Mouse (Mus musculus): Measurements from ENCODE around the gene Phlpp1. TPM values are rescaled to one million over a fixed set of nuclear protein-coding genes. Genes with fewer than 3 reads are reported as not detected.
A peak's percentile ranks its signal among the peaks of the same experiment; 100 is the strongest.

The Phlpp1 gene
- 2.6 and 3.2 TPM in 2 replicates for polyA plus RNA-seq (2011; ENCODE audit: insufficient read depth, insufficient read length, low replicate concordance, missing spikeins)

DNA sequence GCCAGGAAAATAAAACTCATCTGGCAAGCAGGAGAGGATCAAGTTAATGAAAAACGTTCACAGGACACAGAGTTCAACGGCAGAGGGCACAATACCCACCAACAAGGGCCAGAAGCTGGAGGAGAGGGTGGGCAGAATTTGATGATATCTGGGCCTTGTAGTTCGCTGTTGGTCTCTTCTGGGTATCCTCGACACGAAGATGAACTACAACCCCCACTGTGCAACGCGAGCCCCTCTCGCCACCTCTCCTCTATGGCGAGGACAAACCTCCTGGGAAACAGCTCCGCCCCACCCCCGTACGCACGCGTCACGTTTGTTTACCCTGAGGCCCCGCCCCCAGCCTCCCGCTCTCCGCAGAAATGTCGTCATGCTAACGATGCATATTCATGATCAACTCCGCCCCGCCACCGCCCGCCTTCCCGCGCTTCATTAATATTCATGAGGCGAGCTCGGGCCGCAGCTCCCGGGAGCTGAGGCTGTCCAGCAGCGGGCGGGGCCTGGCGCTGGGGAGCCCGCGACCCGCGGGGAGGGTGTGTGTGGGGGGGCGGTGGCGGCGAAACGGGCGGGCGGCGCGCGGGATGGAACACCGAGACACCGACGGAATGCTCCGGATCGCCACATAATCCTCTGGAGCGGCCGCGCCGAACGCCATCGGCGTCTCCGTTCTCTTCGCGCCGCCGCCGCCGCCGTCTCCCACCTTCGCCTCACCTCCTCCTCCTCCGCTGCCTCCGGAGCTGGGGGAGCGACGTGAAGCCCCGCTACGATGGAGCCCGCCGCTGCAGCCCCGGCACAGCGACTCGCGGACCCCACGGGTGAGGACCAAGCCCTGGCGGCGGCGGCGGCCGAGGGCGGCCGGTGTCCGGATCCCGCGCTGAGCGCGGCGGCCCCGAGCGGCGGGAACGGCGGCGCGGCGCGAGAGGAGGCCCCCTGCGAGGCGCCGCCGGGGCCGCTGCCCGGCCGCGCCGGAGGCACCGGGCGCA is at the start of gene Phlpp1:
Gene Phlpp1, plus strand, starts transcription at position 512 of the 980 bp plus-strand sequence.
- 2% methylated on average over 107 of the region's 113 CpGs for WGBS
- Histone ChIP-seq H3K4me3 (replicated peaks; ENCODE audit: control insufficient read depth, low read depth, low read length) (peak within 1 kb of the TSS; percentile 73), H3K27ac (ENCODE audit: control insufficient read depth, insufficient read depth, low read depth, low read length, poor library complexity) (peak within 1 kb of the TSS; percentile 82), H3K4me1 (ENCODE audit: control insufficient read depth, insufficient read depth, low read length) (peaks cover 1% of the 10 kb centered on the region)
- peak; percentile 65 for TF ChIP-seq CTCF (IDR thresholded peaks at IDR 0.05; ENCODE audit: control insufficient read depth, insufficient read depth, low read length)
- no peak for TF ChIP-seq POLR2A (IDR thresholded peaks at IDR 0.05; ENCODE audit: borderline replicate concordance, control insufficient read depth, low read depth, low read length)

DNA sequence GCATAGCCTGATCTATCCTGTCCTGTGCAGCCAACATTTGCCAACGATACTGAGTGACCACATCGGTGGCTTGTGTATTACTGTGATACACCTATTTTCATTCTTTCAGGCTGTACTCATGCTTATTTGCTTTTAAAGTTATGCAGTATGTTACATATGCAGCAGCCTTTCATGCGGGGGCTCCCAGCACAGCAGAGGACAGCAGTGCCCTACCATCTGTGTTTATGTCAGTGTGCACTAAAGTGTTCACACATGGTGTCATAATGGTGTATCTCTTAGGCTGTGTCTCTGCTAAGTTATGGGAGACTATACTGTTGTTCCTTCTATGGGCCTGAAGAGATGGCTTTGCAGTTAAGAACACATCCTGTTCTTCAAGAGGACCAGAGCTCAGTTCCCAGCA is 45.0 kb upstream of the Phlpp1 start:
- TF ChIP-seq POLR2A (IDR thresholded peaks at IDR 0.05; ENCODE audit: borderline replicate concordance, control insufficient read depth, low read depth, low read length) (no peak), CTCF (IDR thresholded peaks at IDR 0.05; ENCODE audit: control insufficient read depth, insufficient read depth, low read length) (no peak)
- H3K27ac ChIP-seq (ENCODE audit: control insufficient read depth, insufficient read depth, low read depth, low read length, poor library complexity): no peak overlapping the region
- 91% methylated on average over 3 of the region's 3 CpGs for WGBS
- no peak overlapping the region for H3K4me3 ChIP-seq (replicated peaks; ENCODE audit: control insufficient read depth, low read depth, low read length)
- H3K4me1 ChIP-seq (ENCODE audit: control insufficient read depth, insufficient read depth, low read length): no peaks in the 10 kb centered on the region

DNA sequence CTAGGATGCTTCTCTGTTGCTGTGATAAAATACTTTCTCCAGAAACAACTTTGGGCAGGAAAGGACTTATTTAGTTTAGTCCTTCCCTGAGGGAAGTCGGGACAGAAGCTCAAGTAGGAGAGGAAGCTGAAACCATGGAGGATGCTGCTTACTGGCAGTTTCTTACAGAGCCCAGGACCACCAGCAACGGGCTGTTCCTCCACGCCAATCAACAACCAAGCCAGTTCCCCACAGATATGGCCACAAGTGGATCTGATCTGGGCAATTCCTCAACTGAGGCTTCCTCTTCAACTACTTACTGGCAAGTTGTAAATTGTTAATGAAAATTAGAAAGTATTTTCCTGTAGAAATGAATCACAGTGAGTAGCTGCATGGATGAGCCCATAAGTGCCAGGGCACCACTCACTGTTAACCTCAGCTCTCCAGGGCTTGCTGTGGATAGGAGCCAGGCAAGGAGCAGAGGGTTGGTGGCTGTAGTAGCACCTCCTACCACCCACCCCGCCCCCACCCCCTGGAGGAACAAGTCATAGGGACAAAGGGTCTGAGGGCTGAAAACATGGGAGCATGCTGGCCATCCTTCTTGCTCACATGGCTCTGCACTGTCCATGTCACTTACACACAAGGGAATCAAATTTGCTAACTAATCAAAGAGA is 39.7 kb upstream of the Phlpp1 start:
- no peak overlapping the region for H3K27ac ChIP-seq (ENCODE audit: control insufficient read depth, insufficient read depth, low read depth, low read length, poor library complexity)
- no peak for TF ChIP-seq CTCF (IDR thresholded peaks at IDR 0.05; ENCODE audit: control insufficient read depth, insufficient read depth, low read length)
- TF ChIP-seq POLR2A (IDR thresholded peaks at IDR 0.05; ENCODE audit: borderline replicate concordance, control insufficient read depth, low read depth, low read length): no peak
- no peak overlapping the region for H3K4me3 ChIP-seq (replicated peaks; ENCODE audit: control insufficient read depth, low read depth, low read length)
- 22% methylated on average over 4 of the region's 4 CpGs for WGBS
- H3K4me1 ChIP-seq (ENCODE audit: control insufficient read depth, insufficient read depth, low read length): no peaks in the 10 kb centered on the region

DNA sequence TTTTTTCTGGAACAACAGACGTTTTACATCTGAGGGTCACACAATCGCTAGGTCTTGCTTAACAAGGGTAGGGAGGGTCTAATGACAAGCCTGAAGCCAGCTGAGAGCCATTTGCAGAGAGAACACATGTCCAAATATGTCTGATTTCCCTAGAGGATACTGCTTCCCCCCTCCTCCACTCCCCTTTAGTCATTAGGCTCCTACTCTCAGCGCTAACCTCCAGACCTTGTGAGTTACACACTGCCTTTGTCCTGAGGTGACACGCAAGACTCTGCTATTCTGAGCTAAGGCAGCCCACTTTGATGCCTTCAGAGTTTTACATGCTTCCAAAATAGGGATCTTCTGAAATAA is 39.2 kb upstream of the Phlpp1 start:
- Histone ChIP-seq H3K27ac (ENCODE audit: control insufficient read depth, insufficient read depth, low read depth, low read length, poor library complexity) (no peak overlapping the region), H3K4me1 (ENCODE audit: control insufficient read depth, insufficient read depth, low read length) (no peaks in the 10 kb centered on the region), H3K4me3 (replicated peaks; ENCODE audit: control insufficient read depth, low read depth, low read length) (no peak overlapping the region)
- WGBS: 76% methylated on average over 4 of the region's 4 CpGs
- no peak for TF ChIP-seq POLR2A (IDR thresholded peaks at IDR 0.05; ENCODE audit: borderline replicate concordance, control insufficient read depth, low read depth, low read length)
- no peak for TF ChIP-seq CTCF (IDR thresholded peaks at IDR 0.05; ENCODE audit: control insufficient read depth, insufficient read depth, low read length)

DNA sequence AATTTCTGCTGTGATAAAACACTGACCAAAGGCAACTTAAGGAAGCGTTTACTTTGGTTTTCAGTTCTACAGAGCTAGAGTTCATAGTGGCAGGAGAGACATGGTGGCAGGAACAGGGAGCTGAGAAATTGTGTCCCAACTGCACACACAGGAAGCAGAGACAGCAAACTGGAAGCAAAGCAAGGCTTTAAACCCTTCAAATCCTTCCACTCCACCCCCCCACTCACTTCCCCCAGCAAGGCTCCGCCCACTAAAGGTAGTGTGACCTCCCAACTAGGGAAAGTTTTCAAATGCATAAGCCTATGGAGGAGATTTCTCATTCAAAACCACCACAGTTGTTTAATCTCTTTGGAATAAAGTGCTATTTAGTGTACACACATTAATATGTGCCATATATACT is 32.9 kb upstream of the Phlpp1 start:
- TF ChIP-seq CTCF (IDR thresholded peaks at IDR 0.05; ENCODE audit: control insufficient read depth, insufficient read depth, low read length): no peak
- no peak for TF ChIP-seq POLR2A (IDR thresholded peaks at IDR 0.05; ENCODE audit: borderline replicate concordance, control insufficient read depth, low read depth, low read length)
- Histone ChIP-seq H3K4me3 (replicated peaks; ENCODE audit: control insufficient read depth, low read depth, low read length) (no peak overlapping the region), H3K4me1 (ENCODE audit: control insufficient read depth, insufficient read depth, low read length) (no peaks in the 10 kb centered on the region; the same call in 1 of the 2 replicates), H3K27ac (ENCODE audit: control insufficient read depth, insufficient read depth, low read depth, low read length, poor library complexity) (no peak overlapping the region)
- 79% methylated on average over 2 of the region's 2 CpGs for WGBS

DNA sequence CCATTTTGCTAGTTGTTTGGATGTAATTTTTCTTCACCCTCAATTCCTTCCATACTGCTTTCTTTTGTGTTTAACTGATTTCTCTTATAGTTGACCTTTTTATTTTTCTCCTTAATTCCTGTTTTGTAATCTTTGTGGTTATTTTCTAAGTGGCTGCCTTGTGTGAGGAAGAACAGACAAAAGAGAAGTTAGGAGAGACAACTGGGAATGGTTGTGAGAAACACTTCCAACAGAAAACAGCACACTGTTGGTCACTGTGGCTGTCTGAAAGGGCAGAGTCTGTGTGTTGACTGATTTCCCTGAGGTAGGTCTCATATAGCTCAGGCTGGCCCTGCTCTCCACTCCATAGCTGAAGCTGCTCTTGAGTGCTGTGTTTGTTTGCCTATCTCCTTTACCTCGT is 32.4 kb upstream of the Phlpp1 start:
- WGBS: 33% methylated on average over 1 of the region's 1 CpGs
- H3K4me1 ChIP-seq (ENCODE audit: control insufficient read depth, insufficient read depth, low read length): no peaks in the 10 kb centered on the region; the same call in 1 of the 2 replicates
- TF ChIP-seq CTCF (IDR thresholded peaks at IDR 0.05; ENCODE audit: control insufficient read depth, insufficient read depth, low read length) (no peak), POLR2A (IDR thresholded peaks at IDR 0.05; ENCODE audit: borderline replicate concordance, control insufficient read depth, low read depth, low read length) (no peak)
- H3K4me3 ChIP-seq (replicated peaks; ENCODE audit: control insufficient read depth, low read depth, low read length): no peak overlapping the region
- no peak overlapping the region for H3K27ac ChIP-seq (ENCODE audit: control insufficient read depth, insufficient read depth, low read depth, low read length, poor library complexity)

DNA sequence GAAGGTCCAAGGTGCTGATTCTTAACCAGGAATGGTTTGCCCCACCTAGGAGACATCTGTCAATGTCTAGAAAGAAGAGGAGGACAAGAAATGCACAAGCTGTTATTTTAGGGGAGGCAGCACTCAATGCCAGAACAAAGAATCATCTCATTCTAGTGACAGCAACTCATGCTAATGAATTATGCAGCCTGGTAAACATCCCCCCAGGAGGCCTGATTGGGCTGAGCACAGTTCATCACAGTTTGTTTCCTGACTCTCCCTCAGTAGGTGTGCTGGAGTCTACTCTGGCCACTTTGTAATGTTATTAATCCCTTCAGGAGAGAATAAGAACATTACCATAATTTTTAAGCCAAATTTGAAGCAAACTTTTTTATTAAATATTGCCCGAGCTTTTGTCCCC is 29.5 kb upstream of the Phlpp1 start:
- no peaks in the 10 kb centered on the region; the same call in 1 of the 2 replicates for H3K4me1 ChIP-seq (ENCODE audit: control insufficient read depth, insufficient read depth, low read length)
- WGBS: 90% methylated on average over 1 of the region's 1 CpGs
- TF ChIP-seq POLR2A (IDR thresholded peaks at IDR 0.05; ENCODE audit: borderline replicate concordance, control insufficient read depth, low read depth, low read length) (no peak), CTCF (IDR thresholded peaks at IDR 0.05; ENCODE audit: control insufficient read depth, insufficient read depth, low read length) (no peak)
- no peak overlapping the region for H3K27ac ChIP-seq (ENCODE audit: control insufficient read depth, insufficient read depth, low read depth, low read length, poor library complexity)
- H3K4me3 ChIP-seq (replicated peaks; ENCODE audit: control insufficient read depth, low read depth, low read length): no peak overlapping the region

DNA sequence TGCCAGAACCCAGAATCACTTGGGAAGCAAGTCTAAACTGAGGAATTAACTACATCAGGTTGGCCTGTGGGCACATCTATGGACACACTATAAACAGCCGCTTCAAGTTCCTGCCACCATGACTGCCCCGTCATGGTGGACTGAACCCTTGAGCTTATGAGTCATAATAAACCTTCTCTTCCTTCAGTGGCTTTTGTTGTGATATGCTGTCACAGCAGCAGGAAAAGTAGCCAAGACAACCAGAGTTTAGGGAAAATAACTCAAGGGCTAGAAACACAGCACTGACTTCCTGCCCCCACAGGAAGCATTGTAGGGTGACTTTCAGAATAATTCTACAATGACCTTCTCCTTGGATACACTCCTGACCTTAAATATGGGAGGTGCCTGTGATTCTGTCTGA is 27.0 kb upstream of the Phlpp1 start:
- WGBS: 82% methylated on average over 2 of the region's 2 CpGs
- H3K4me3 ChIP-seq (replicated peaks; ENCODE audit: control insufficient read depth, low read depth, low read length): no peak overlapping the region
- H3K27ac ChIP-seq (ENCODE audit: control insufficient read depth, insufficient read depth, low read depth, low read length, poor library complexity): no peak overlapping the region
- no peaks in the 10 kb centered on the region for H3K4me1 ChIP-seq (ENCODE audit: control insufficient read depth, insufficient read depth, low read length)
- TF ChIP-seq CTCF (IDR thresholded peaks at IDR 0.05; ENCODE audit: control insufficient read depth, insufficient read depth, low read length) (no peak), POLR2A (IDR thresholded peaks at IDR 0.05; ENCODE audit: borderline replicate concordance, control insufficient read depth, low read depth, low read length) (no peak)
